Mouse (Mus musculus) erythroblast, adult 5-6 weeks (primary cell): ENCODE results near the gene Rep15. TPM values are rescaled to one million over a fixed set of nuclear protein-coding genes. Genes with fewer than 3 reads are reported as not detected.

Source experiments
- ATAC-seq: replicated peaks from 2 replicates; pipeline ENCODE4 v1.8.0; 2016; ENCODE audit warnings: moderate number of reproducible peaks, mild to moderate bottlenecking, moderate TSS enrichment, inconsistent platforms; ENCODE audit not compliant: poor library complexity, low FRiP score, severe bottlenecking
- total RNA-seq, 2 experiments: library from RNA; stranded (forward) in 1 of 2; stranded (reverse) in 1 of 2; fragments of 150-400 nt in 1 of 2; fragments of 200-764, 138-1000 nt in 1 of 2; gene quantifications; 2 replicates each; pipeline versions ENCODE4 v1.2.3 to v1.2.4; 2015 to 2017; ENCODE audit warnings: low replicate concordance in 2 of 2

Rep15 gene
- total RNA-seq, 2 experiments from 2014 or later, result not detected

DNA sequence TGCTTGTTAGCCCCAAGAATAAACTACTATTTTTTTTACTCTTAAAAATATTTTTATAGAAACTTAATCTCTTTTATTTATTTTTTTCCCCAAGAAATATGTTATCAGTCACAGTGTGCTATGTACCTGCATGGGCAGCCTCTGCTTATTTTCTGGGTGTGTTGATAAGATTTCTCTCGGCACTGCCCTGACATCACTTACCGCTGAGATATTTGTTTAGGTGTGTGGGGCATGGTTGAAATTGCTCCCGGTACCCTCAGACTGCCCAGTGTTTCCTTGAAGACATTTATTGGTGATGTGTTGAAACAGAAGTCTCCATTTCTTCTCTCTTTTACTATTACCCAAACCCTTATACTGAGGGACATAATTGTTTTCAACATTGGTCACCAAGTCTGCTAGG is 7.6 kb upstream of the Rep15 start:
- no peak for ATAC-seq

DNA sequence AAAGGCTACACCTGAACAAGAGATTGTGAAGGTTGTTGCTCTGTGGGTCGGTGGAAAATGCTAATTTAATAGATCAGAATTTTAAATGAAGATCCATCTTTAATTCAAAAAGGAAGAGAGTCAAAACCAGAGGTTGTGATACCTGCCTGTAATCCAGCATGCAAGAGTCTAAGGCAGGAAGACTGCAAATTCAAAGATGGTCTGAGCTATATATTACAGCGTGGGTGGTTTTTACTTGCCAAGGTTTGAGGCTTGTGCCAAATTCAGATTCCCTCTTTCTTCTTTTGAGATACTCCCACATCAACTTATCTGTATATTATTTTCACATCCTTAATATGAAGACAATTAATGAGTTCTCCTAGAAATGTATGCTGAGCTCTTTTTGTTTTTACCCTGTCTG is 4.0 kb upstream of the Rep15 start:
- no peak for ATAC-seq

DNA sequence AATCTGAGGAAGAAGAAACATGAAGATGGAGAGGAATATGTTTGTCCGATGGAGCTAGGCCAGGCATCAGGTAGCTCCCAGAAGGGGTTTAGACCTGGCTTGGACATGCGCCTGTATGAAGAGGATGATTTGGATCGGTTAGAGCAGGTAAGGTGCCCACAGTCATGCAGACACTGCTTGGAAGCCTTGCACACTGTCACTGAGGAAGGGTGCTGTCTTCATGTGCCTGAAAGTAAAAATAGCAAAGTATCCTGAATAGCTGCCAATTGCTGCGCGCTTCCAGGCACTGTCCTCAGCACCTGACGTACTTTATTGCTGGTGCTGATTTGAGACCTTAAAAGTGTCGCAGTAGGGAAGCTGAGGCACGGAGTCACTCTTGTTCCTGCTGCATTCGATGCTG is 2.8 kb upstream of the Rep15 start:
- ATAC-seq, result no peak

DNA sequence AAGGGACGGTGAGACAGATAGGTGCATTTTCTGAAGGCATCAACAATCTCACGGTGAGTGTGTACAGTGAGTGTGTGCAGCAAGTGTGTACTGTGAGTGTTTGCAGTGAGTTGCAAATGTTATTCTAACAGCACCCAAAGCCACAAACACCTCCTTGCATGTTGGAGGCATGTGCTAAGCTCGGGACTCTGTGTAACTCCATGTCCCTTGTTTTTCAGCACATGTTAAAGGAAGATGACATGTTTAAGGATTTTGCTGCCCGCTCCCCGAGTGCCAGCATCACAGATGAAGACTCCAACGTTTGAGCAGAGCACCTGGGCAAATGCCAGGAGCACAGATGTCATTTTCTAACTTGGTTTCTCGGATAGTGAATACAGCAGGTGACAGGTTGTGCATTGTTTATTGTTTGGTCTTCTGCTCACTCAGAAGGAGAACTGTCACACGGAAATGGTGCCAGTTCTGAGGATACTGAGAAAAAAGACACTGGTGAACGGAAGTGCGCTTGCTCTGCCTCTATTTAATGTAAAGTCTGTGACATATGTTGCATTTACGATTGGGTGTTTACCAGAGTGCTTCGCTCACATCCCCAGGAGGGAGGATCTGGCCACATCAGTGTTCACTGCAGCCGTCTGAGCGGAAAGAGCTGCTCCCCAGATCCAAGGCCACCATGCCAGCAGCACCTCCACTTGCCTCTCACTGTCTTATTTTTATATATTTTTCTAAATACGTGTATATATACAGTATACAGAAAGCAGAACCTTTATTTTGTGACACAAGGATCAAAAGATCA is 2.1 kb upstream of the Rep15 start:
- ATAC-seq, result no peak

DNA sequence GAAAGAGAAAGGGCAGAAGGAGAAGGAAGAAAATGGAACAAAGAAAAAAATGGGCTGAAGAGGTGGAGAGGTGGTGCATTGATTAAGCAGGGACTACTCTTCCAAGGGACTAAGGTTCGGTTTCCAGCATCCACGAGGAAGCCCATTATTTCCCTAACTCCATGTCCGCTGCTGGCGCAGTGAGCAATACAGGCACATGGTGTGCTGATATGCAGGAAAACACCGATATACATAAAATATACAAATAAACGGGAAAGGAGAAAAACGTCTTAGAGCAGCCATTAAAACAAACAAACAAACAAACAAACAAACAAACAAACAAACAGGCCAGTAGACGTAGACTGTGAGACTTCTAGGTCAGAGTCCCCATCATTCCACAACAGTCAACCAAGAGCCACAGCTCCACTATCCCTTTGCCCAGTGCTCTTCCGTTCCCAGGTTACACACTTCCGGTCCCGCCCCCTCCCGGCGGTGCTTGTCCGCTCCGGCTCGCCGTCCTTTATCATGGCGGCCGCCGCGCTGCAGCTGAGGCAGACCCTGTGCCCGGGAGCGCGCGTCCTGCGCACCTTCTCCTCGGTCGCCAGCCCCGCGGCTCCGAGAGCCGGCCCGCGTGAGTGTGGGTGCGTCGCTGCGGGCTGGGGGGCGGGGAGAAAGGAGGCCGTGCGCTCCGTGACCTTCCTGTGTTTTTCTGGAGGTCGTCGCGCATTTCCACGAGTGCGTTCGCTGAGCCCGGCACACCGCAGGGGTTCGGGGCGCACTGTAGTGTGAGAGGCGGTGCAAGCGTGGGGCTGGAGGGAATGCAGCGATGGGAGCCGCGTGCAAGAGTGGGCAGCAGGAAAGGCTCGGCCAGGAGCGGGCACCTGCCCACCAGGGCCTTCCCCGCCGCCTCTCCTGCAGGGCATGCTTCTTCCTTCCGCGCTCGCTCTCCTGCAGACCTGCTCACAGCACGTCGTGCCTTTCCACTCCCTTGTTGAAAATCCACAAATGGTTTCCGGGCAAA is 10.2 kb downstream of the Rep15 start, which contains the start of gene Mrps35:
TSS of gene Mrps35 (plus strand) at position 474 of the 1,000 bp plus-strand sequence.
- peak; percentile 99 for ATAC-seq

DNA sequence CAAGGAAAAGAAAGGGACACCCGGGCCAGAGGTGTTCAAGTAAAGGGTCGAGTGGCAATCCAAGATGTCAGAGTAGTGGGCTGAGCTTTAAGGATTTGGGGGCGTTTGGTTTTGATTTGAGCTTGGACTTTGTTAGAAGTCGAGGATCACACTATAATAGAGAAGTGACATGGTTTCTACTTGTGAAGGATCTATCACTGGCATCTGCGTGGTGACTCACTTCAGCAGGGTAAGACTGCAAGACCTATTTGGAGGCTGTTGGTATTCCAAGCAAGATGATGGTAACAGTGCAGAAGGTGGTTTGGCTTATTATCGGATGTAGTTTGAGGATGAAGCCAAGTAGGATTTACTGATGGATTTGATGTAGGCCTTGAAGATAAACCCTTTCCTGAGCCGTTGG is 11.2 kb downstream of the Rep15 start:
- ATAC-seq, result no peak

DNA sequence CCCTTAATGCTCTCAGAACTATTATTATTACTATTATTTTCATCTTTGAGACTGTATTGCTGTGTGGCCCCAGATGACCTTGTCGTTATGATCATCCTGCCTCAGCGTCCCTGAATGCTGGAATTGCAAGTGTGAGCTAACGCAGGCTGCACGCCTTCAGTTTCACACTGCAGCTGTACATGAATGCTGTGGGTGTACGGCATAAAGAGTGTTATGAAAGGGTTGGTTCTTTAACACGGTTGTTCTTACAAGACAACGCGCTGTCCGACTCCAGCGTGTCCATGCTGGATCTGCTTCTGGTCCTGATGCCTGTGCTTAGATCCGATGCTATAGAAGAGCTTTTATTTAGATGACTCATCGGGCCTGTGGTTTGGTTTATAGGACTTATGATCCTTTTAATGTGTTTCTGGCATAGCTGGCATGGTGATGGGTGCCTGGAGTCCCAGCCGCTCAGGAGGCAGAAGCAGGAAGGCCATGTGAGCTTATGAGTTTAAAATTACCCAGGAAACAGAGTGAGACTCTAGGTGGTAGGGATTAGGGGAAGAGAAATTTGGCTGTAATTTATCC is 16.9 kb downstream of the Rep15 start:
- no peak for ATAC-seq

DNA sequence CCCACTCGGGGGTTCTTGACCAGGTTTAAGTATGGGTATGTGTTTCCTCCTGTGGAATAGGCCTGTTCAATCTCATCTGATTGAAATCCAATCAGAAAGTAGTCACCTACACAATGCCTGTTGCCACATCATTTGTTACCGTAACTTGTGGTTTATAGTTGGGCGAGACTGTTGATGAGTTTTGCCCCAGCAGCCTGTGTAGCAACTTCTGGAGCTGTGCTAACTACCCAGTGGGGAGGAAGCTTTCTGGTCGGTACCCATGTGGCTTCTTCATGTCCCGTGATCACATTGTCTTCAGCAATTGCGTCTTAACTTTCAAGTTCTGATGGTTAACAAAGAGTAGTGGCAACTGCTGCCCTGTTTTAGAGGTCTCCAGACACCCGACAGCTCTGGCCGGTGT is 19.3 kb downstream of the Rep15 start:
- no peak for ATAC-seq

DNA sequence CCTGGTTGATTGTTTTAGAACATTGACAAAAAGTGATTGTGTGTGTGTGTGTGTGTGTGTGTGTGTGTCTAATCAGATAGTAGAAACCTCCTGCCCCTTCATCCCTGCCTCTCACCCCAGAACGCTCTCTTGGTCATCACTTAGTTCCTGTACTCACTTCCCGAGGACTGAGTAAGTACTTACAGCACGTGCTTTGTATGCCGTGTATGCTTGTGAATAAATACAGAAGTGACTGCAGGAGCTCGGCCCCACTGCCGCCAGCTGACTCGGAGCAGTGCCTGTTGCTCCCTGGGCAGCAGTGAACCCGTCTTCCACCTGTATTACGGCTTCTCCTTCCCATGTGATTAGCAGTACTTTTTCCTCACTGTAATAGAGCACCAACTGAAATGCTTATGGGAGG is 20.1 kb downstream of the Rep15 start:
- ATAC-seq, result no peak

DNA sequence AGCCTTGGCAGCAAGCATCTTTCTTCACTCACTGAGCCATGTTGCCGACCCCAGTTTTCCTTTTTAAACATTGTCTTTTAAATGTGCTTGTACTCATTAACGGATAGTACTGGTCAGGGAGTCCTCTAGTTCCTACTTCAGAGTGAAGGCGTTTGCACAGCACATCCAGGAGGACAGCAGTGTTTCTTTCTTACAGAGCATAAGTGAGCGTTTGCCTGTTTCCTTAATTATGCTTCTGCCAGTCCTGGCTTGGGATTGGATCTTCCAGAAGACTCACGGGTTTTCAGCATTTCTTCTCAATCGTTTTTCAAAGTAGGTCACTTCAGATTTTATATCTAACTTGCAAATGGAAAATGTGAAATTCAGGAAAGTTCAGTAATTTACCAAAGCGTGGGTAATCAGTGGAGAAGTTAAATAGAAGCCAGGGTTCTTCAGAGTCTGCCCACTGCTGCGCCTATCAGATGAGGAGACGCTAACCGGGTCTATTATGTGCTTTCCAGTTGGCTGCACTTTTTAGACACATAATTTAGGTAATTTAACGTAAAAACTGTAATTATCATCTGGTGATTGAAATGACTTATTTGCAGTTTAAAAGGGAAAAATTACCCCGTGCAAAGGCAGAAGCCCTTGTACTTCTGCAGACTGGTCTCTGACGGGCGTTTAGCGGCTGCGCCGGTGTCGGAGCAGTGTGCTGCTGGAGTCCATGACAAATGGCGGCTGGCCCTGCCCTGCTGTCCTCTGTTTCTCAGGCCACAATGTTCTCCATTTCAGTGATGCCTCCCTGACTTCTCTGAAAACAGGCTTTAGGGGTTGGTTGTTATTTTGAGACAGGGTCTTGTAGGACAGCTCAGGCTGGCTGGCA is 21.6 kb downstream of the Rep15 start:
- no peak for ATAC-seq

DNA sequence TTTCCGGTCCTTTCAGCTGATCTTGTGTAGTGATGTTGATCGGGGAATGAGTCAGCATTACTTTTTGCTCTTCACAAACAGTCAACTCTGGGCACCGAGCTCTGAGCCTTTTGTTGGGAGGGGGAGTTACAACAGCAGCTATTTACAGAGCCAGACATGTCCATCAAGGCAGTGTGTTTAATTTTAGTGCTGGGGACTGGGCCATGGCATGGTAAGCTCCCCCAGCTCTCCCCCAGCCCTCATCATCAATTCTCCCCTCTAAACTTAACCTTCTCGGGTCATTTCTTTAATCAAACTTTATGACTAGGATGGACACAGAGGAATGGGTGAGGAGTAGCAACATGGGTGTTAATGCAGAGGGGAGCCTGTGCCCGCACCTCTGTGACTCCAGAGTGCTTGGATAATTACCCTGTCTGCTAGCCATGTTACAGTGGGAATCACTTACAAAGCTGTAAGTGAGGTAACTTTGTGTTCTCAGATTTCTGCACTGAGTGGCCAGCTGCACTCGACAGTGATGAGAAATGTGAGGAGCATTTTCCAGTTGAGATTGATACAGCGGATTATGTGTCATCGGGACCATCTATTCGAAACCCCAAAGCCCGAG is 23.1 kb downstream of the Rep15 start:
- no peak for ATAC-seq

DNA sequence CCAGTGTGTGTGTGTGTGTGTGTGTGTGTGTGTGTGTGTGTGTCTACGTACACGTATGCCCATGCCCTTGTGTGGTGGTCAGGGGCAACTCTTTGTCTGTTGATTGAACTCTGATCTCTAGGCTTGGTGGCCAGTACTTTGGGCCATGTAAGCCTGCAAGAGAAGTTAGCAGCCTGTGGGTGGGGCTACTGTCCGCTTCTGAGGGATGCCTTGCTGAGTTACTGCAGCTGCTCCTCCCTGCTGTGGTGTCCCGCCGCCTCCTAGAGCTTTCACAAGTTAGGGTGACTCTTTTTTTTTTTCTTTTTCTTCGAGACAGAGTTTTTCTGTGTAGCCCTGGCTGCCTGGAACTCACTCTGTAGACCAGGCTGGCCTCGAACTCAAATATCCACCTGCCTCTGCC is 26.9 kb downstream of the Rep15 start:
- ATAC-seq, result no peak

DNA sequence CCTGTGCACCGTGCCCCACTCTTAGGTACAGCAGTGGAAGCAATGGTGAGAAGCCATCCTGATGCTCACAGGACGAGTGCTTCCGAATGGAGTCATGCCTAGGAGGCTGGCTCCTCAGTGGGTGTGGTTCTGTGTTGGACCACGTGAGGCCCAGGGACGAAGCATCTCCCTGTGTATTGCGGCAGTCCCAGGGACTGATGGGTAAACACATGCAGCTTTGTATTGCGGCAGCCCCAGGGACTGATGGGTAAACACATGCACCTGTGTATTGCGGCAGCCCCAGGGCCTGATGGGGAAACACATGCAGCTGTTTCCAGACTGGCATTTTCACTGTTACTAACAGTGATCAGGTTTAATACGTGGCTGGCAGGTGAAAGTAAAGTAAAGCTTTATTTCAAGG is 29.2 kb downstream of the Rep15 start:
- no peak for ATAC-seq

DNA sequence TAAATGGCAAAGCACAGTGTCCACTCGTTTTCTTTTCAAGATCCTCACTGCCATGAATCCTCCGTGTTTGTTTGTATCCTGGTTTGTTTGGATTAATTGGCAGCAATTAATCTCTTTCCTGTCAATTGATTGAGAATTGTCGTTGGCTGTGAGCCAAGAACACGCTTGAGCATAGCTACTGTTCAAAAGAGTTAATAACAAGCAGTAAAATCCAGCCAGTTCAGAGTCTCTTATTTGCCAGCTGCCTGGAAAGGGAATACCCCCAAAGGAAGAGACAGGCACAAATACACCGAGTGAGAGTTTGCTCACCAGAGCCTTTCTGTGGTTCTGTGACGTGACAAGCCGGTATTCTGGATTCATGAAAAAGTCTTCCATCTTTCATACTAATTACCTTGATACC is 29.6 kb downstream of the Rep15 start:
- ATAC-seq, result no peak

DNA sequence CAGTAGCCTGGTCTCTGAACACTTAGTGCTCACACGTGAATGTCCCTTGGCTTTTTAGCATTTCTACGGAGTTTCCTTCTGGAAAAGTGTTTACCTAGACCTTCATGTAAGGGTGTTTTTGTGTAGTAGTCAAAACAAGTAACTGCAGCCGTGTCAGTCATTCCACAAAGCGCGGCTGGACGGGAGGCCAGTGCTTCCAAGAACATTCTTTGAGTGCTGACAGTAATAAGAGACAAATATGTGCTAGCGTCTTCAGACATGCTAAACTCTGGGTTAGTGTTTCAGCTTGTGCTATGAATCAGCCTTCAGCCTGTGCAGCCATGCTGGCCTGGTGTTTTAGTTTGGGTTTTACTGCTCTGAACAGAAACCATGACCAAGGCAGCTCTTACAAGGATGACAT is 30.3 kb downstream of the Rep15 start:
- ATAC-seq, result no peak

DNA sequence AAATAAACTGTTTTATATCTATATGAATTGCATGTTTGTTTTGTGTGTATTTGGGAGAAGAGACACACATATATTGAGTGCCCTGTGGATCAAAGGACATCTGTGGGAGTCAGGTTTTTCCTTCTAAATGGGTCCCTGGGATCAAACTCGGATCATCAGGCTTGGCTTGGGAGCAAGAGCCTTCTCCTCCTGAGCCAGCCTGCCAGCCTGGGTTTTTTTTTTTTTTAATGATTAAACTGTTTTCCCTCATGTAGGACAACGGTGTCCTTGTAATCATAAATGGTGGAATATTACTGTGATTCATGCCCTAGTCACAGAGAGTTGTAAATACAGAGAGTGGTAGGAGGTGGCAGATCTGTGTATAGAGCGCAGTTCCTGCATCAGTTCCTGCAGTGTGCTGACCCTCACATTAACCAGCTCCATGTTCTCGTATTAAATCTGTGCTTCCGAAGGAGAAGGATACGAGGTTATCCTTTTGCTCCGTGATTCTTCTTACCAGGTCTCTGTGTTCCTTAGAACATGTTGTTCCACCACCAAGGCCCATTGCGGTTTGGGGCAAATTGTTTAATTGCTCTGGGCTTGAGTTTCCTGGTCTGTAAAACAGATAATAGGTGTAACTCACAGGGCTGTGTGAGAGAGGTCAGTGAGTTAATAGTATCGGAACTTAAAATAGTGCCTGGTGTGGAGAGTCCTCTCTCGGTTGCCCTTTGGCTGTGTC is 32.0 kb downstream of the Rep15 start:
- ATAC-seq, result no peak

DNA sequence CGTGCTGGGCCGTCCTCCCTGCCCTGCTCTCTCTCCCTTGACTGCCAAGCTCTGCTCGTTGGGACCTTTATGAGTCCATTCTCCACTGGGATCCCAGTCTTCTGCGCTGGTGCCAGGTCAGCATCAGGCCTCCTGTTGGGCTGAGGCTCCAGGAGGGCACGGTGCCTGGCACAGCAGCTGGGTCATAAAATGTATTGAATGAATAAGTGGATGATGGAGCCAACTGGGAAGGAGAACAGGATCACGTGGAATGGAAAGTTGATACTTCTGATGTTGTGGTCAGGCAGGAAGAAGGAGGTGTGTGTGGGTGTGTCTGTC is 32.5 kb downstream of the Rep15 start:
- no peak for ATAC-seq

DNA sequence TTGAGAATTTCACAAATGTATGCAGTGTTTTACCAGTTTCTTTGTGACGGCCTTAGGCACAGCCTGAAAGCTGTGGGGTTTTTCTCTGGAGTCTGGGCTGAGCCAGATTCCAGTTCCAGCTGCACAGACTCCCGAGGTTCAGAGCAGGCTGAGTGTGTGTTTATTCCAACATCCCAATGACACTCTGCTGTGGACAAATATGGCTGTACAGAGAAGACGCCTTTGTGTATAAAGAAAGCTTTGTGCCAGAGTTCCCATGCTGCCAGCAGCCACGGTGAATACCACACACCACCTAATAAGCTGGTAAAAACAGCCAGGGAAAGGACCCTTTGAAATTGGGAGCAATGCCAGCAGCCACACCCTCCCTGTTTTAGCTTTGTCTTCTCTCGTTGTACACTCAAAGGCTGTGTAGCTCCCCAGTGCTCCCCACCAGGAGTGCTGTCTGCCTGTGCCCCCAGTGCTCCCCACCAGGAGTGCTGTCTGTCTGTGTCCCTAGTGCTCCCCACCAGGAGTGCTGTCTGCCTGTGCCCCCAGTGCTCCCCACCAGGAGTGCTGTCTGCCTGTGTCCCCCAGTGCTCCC is 43.5 kb downstream of the Rep15 start:
- no peak for ATAC-seq
